Mouse (Mus musculus): Measurements from ENCODE around the gene Theg.

DNA sequence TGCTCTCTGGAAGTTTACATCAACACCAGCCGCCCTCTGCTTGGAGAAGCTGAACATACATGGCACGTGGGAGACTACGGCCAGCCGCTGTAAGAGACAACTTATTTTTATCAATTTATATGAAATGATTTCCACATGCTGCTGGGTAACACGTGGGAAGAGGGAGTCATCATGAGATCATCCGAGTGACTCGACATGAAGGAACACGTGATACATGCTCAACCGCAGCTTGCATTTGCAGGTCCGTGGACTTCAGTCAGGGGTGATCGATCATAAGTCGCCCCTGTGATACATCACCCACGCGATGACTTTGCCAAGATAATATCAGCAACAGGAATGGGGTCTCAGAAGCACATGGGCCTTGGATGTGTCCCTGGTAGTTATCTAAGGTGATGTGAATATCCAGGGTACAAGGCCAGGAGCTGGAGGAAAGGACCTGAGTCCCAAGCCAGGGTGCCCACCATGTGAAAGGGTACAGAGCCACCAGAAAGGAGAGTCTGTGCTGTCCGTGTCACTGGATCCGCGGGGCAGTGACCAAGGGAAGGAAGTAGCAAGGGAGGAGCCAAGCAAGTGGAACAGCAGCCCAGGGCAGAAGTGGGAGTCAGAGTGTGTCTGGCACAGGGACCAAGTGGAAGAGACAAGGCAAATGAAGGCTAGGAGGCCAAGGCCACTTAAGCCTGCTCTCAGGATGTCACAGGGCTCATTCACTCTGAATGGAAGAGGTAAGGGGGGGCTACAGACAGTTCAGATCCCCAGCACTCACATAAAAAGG is 46.1 kb upstream of the Theg start:
- TF ChIP-seq POLR2A (IDR thresholded peaks at IDR 0.05; ENCODE audit: low read depth, low read length): no peak
- no peak for TF ChIP-seq CTCF (conservative IDR thresholded peaks at IDR 0.05; ENCODE audit: insufficient read depth, insufficient read length, low read depth, low read length)

Data from kidney, adult 2 months (tissue).